Mouse (Mus musculus) R1 (cell line): ENCODE measurements around the gene Bcl2l1.
A peak's percentile ranks its signal among the peaks of the same experiment; 100 is the strongest.

ENCODE experiments used
- DNase-seq: peaks from one replicate; pipeline ENCODE4 v3.0.0-alpha.2; 2018; ENCODE audit warnings: low read depth, low spot score

Gene Bcl2l1

DNA sequence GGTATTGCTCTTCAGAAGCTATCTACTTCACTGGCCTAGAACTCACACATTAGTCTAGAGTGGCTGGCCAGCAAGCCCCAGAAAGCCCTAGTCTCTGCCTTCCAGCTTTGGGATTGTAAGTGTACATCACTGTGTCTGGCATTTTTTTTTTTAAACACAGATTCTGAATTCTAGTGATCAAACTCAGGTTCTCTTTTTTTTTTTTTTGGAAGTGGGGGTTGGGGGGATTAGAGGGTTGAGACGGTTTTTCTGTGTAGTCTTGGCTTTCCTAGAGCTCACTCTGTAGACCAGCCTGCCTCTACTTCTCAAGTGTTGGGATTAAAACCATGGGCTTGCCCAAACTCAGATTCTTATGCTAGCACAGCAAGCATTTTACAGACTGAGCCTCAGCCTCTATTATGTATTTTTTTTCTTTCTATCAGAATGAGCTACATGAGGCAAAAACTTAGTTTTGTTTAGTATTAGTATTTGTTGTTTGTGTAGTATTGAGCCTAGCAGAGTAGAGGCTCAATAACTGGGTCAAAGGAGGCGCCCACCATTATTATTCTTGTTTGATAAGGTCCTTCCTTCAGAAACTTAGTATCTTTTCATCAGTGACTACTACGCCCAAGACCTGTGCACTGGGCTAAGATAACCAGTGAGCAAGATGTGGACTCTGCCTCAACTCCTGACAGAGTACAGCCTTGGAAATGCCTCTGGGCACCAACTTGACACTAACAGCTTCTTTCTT lies 6.9 kb downstream of the Bcl2l1 start:
- no peak for DNase-seq

DNA sequence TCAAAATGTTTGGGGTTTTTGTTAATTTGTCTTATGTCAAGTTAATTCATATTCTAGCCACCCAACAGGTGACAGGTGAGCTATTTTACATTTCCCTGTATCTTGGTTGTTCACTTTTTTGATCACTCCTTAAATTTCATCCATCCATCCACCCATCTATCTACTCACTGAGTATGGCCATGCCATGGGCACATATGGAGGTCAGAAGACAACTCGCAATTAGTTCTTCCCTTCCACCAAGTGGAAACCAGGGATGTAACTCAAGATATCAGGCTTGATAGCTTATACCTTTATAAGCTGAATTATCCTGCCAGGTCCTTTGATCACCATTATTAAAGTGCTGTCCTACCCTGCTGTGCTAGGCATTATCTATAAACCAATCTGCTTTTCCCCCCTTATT lies 7.8 kb downstream of the Bcl2l1 start:
- no peak for DNase-seq

DNA sequence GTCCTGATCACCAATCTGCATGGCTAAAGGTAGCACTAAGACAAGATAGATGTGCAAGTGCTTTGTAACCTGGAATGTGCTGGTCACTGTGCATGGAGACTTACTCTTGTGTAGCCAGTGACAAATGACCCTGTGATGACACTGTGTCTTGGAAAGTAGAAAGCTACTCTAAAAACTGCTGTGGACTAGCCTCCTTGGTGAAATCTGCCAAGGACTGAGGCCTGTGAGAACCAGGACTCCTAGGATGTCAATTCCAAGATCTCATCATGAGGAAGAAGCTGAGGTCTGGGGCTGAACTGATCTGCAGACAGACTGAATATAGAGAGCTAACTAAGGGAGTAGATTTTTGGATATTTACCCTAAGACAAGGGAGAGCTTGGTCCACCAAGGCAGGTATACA lies 10.0 kb downstream of the Bcl2l1 start:
- DNase-seq: no peak

DNA sequence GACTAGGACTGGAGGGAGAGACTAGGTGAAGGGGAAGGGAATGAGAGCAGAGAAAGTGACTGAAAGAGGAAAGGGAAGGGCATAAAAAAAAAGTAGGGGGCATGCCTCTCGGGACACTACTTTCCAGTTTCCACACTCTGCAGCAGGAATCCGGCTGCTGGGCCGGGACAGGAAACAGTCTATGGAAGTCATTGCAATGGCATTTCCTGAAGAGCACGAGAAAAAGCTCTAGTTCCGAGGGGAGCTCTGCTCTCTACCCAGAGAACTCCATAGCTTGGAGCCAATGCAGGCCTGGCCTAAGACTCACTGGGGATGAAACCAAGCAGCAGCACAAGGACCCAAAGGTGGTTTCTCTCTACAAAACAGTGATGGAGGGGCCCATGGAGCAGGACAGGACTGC lies 10.5 kb downstream of the Bcl2l1 start:
- DNase-seq: peak; percentile 84

DNA sequence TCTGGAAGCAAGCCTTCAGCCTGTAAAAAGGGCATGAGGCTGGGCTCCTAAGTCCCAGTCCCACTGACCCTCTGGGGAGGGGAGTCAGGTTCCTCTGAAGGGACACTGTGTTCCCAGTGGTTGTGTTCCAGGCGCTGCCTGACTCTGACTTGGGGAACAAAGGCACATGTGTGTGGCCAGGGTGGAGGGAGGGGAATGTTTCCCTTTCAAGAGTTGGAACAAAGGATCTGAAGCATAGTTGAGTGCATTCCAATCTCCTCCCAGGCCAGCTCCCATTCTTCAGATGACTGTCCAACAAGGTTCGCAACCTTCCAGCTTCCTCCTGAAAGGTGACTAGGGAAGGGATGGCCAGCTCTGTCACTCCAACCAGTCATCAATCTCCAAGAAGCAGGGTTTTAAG lies 11.2 kb downstream of the Bcl2l1 start:
- DNase-seq: peak; percentile 99

DNA sequence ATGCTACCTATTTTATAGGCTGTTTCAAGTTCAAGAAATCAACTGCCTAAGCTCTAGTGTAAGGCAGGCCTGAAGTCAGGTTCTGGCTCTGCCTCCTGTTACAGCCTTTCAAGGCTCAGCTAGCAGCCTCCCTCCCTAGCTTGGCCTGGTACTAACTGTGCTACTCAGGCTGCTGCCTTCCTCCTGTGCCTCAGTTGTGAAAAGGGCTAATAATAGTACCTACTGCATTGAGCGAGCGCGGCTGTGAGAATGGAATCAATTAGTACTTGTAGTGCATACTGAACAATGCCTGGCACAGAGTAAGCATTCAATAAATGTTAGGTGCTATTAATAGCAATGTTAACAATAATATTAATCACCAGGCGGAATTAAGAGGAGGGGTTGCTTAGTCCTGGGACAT lies 11.6 kb downstream of the Bcl2l1 start:
- DNase-seq: peak; percentile 62

DNA sequence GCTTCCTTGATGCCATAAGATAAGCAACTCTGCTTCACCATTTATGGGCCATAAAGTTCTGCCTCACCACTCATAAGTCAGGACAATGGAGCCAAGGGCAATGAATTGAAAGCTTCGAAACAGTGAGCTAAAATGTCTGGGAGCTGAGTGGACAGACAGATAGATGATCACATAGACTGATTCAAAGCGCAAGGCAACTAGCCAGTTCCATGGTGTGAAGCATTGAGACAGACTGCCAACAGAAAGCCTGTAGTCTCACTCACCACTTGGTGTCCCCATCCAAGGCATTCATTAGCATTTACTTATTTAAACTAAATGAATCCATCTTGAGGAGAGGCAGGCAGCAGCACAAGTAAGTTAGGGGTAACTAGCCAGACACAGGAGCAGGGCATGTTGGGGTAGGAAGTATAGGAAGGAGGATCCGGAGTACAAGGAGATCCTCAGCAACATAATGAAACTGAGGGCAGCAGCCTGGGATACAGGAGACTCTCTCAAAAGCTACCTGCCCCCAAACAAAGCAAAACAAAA lies 12.4 kb downstream of the Bcl2l1 start:
- DNase-seq: no peak

DNA sequence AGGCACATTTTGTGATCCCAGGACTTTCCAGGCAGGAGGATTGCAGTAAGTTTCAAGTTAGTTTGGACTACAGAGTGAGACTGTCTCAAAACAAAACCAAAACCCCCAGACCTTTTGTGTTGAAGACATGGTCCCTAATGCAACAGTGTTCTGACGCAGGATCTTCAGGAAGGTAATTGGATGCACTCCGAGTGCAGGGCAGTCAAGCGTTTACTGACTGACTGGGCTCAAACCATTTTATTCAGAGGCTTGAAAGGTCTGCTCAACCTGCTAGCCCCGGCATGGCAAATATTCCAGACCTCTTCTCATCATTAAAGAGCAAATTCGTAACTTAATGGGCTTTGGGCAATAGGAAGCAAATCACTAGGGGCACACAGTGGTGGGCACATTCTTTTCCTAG lies 12.8 kb downstream of the Bcl2l1 start:
- DNase-seq: no peak

DNA sequence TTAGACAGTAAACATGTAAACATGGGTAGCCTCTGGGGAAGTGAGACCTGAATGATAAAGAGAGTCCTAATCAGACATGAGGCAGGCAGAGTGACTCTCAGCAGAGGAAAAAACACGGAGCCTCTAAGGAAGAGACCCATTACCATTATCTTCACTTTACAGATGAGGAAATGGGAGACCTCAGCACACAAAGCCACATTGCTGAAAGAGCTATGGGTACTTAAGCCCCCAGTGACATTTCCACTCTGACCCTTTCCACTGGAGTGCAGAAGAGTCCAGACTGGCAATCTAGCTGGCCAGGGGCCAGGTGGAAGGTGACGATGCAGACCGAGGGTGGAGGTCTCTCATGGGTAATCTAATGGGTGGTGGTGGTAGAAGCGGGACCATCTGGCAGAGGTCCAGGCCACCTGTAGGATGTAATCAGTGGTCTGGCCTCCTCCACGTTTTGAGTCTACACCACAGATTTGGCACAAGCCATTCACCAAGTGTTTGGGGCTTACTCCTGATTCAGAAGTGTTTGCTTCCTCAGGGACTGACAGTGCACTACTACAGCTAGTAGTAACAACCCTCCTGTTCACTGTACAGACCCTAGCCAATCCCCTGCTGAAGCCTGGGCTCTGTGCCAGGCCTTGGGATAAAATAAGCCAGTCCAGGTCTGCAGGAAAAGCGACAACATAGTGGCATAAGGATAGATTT lies 13.8 kb downstream of the Bcl2l1 start:
- DNase-seq: no peak

DNA sequence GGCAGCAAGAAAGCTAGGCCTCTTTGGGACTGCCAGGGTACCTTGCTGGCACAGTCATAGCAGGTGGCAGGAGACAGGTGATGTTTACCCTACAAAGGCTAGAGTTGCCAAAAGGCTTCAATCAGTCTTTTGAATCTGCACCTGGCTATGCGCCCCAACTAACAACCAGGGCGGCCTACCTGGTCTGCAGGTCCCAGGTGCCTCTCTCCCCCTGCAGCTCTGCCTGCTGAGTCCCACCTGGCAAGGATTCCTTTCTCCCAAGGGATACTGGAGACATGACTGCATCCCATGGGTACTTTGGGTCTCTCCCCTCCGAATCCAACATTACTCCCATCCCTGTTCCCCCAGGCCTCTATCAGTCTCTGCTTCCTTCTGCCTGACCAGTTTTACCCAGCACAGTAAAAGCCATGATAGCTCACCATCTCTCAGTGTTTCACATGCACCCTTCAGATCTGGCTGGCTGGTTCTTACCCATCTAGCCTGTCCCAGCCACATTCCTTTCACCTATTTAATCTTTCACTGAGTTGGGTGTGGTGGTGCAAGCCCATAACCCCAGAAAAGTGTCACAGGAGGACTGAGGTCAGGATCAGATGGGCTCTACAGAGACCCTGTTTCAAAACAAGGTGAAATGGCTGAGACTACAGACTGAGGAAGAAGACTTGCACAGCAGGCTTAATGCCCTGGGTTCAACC lies 14.7 kb downstream of the Bcl2l1 start:
- DNase-seq: no peak

DNA sequence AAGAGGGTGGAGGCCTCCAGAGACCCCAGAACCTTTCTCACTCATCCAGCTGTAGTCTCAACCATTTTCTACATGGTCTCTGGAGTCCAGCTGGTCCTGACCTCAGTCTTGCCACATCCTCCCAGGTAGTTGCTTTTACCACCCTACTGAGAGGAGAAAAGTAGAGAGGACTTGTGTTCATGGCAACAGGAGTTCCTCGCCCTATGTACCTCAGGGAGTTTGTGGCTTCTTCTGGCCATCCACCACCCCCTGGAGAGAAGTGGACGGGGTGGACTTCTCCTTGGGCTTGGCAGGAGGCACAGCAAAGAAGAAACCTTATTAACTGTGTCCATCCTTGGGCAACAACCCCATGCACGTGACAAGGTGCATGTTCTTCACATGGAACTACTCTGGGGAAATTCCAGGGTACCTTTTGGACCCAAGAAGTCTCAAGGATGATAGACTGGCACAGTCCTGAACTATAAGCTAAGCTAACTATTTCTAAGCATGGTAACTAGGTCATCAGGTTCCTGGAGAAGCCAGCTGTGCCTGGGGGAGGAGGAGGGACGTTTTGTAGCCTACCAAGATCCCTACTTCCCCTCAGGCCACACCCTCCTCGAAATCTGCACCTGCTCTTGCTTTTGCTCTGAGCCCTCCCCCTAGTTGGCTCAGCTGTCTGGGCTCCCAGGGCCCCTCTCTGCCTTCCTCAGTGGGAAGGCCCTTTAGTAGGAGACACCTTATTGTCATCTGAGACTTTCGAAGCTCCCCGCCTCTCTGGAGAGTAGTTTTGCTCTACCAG lies 15.5 kb downstream of the Bcl2l1 start:
- peak; percentile 84 for DNase-seq

DNA sequence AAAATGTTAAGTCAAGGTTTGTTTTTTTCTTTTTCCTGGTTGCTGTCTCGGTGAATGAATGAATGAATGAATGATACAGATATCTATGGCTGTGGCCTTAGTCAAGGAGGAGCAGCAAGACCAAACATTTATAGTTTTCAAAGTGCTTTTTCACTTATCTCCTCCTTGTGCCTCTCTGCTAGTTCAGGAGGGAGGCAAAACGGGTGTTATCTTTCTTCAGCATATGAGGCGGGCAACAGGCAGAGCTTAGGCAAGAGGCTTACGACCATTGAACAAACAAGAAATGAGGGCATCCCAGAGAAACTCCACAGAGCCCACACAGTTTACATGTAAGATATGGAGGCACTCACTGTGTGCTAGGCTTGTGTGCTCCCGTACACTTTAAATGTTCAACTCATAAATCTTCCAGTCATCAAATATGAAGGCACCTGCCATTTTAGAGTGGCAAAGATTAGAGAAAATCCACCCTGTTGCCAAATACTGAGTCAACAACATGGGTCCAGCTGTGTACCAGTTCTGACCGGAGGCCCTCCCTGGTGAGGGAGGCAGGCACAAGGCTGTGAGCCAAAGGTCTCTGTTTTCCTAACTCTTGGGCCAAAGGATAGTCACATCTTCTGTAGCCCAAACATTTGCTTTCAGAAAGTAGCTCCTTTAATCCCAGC lies 17.2 kb downstream of the Bcl2l1 start:
- DNase-seq: no peak

DNA sequence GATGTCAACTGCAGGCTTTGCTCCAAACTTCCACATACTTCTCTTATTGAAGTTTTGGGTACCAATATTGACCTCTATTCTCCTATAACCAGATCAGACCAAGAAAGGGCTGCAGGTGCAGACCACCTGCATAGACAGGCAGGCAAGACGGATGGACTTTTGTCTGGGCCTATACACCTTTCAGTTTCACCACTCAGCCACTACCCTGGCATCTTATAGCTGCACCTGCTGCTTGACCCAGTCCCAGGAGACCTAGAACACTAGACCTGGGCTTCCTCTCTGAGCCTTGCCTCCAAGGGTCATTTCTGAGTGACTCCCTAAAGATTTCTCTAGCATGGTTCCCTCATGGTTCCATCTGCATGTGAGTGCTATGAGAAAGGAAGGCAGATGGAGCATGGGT lies 18.3 kb downstream of the Bcl2l1 start:
- no peak for DNase-seq

DNA sequence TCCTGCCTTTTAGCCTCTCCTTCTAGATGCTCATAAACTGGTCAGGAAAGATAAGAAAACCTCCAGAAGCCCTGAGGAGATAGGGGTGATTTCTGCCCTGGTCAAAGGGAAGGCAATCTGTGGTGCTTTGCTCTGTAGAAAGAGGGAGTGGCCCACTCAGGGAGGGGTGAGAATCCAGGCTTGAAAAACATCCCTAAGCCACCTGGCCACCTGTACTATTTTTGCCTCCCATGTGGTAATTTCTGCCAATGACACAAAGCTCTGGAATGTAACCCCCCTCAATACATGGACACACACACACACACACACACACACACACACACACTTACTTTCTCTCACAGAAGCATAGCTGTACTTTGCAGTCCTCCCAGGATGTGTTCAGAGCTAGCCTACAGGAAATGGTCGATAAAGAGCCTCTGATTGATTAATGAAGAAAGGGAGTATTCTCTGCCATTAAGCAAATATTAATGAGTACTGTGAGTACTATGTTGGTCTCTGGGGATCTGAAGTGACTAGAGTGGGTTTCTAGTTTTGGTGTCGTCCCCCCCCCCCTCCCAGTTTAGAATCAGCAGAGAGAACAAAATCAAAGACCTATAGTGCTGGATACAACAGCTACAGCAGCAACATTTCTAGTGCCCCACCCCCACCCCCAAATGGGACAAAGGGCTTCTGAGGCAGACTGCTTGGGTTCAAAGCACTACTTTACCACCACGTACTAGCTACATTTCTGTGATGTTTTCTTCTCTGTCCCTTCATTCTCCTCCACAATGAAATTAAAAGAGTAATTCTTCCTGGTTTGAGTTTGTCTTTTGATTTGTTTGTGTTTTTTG lies 20.0 kb downstream of the Bcl2l1 start:
- DNase-seq: no peak

DNA sequence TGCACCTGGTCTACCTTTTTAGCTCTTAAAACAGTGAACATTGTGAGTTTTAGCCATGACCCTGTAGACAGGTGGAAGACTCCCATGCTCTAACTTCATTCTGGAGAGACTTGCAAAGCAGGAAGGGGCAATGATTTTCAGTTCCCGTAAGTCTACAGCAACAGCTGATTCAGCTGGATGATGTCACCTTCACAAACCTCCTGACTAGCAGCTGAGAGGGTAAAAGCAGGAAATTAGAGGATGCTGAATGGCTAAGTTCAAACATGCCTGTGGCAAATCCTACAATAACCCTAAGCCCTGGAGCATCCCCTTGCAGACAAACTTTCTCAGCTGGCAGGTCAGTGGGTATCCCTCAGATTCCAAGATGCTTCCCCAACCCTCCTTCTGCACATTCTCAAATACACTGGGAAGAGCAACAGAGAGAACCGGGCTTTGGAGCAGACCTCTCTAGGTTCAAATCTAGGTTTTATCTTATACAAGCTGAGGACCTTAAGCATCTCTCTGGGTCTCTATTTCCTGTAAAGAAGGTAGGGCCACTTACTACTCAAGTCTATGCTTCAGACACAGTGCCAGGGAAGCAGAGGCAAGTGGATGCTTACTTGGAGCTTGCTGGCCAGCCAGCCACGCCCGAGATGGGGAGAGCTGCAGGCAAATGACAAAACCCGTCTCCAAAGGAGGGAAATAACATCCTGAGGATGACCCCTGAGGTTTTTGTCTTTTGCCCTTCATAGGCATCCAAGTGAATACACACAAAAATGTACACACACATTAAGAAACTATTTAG lies 21.2 kb downstream of the Bcl2l1 start:
- no peak for DNase-seq

DNA sequence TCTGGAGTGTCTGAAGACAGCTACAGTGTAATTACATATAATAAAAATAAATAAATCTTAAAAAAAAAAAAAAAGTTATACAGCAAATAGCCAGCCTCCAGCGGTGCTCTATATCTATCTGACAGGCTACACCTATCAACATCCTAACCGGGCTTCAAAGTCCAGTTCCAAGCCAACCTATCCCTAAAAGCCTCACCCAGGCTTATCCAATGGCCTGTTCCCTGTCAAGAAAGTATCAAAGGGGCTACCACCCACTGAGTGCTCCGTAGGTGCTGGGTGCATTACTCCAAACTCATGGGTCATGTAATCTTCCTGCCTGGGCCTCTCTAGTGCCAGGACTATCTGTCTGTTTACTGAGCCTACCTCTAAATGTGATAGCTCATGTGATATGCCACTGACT lies 23.4 kb downstream of the Bcl2l1 start:
- DNase-seq: no peak

DNA sequence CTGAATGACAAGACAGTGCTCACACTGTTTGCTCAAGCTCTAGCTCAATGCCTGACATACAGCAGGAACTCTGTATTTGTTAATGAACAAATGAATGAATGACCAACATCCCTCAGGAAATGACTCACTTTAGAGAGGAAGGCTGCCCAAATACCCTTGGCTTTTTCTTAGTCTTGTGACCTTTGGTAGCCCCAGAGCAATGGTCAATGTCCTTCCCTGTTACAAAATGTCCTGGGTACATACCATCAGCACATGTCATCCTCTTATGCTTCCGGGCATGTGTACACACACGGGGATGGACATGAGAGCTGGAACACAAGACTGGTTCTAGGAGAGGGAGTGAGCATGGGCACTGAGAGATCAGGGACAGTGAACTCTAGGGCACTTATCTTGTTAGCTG lies 25.5 kb downstream of the Bcl2l1 start:
- no peak for DNase-seq

DNA sequence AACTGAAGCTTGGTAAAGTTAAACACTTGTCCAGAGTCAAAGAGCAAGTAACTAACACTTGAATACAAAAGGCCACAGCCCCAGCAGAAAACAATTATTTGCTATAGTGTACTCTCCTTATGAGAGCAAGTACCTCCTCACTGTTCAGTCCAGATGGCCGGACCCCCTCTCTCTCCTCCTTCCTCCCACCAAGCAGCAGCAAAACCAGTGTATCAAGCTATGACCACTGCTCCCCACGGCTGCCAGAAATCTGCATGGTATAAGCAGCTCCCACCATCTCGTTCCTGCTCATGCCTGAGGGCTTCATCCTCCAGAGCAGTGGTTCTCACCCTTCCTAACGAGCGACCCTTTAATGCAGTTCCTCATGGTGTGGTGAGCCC lies 26.4 kb downstream of the Bcl2l1 start:
- no peak for DNase-seq

DNA sequence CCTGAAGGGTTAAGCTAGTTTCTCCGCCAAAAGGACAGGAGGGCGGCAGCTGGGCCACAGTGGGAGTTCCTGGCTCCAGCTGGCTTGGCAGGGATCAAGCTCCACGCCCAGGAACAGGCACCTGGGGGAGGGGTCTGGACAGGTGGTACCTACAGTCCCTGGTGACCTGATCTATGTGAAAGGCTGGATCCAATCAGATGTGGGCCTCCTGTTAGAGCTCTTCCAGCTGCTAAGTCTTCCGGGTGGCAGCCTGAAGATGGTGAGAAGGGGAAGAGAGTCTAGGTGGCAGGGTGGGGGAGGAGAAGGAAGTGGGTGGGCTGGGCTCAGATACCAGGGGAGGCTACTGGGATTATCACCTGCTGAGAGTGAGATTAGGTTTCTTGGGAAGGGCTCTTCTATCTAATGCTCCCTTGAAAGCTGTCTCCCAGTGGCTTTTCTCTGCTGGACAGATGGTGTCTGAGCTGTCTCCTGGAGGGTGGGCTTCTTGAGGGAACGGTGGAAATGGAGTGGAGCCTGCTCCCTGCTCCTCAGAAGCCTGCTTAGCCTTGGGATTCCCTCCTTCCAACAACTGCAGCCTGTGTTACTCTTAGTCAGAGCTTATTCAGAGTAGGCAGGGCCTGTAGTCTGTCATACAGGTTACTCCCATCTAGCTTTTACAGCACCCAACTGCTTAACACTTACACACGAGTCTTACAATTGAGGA lies 27.0 kb downstream of the Bcl2l1 start:
- DNase-seq: peak; percentile 96
